Mouse (Mus musculus) testis, adult 2 months (tissue): ENCODE data around the gene Apool. TPM values are rescaled to one million over a fixed set of nuclear protein-coding genes. Genes with fewer than 3 reads are reported as not detected.
"Not testable (repeated sequence)": the region's sequence is repeated elsewhere in the genome, so short reads cannot be mapped to it uniquely, and the experiment has no call there.

Source experiments
- H3K27ac ChIP-seq: fragments of 200-500 bp; 2 replicates; pipeline ENCODE4 v1.5.1; 2012; ENCODE audit warnings: low read depth, low read length; ENCODE audit not compliant: control insufficient read depth, insufficient read depth
- H3K27me3 ChIP-seq: fragments of 200-500 bp; 2 replicates; pipeline ENCODE4 v1.6.1; 2012; ENCODE audit warnings: mild to moderate bottlenecking, low read length, moderate library complexity; ENCODE audit not compliant: control insufficient read depth, insufficient read depth
- H3K36me3 ChIP-seq: fragments of 200-500 bp; 2 replicates; pipeline ENCODE4 v1.6.1; 2012; ENCODE audit warnings: mild to moderate bottlenecking, low read length; ENCODE audit not compliant: control insufficient read depth, insufficient read depth
- H3K4me1 ChIP-seq: fragments of 200-500 bp; 2 replicates; pipeline ENCODE4 v1.6.1; 2012; ENCODE audit warnings: low read length; ENCODE audit not compliant: control insufficient read depth, insufficient read depth
- H3K4me3 ChIP-seq: fragments of 200-500 bp; 2 replicates; pipeline ENCODE4 v1.5.1; 2012; ENCODE audit warnings: low read depth, mild to moderate bottlenecking, low read length, moderate library complexity, mixed read lengths; ENCODE audit not compliant: control insufficient read depth
- CTCF ChIP-seq: fragments of 200-500 bp; IDR thresholded peaks from 2 replicates; pipeline ENCODE4 v1.5.1; 2012; ENCODE audit warnings: low read depth, mild to moderate bottlenecking, inconsistent platforms, low read length, moderate library complexity; ENCODE audit not compliant: control insufficient read depth, insufficient read depth, insufficient replicate concordance
- POLR2A ChIP-seq: fragments of 200-500 bp; IDR thresholded peaks from 2 replicates; pipeline ENCODE4 v1.6.1; 2012; ENCODE audit warnings: low read depth, mild to moderate bottlenecking, inconsistent platforms, low read length, moderate library complexity; ENCODE audit not compliant: control insufficient read depth
- polyA plus RNA-seq: library from polyadenylated mRNA; depleted of rRNA; stranded (reverse); fragments of >200 nt; gene quantifications from 2 replicates; pipeline ENCODE4 v1.2.3, GENCODE M21; 2012; rRNA removed

Apool gene
- polyA plus RNA-seq, 1 experiment, result 1.1 TPM

- Histone ChIP-seq H3K27ac (no peak overlapping the region), H3K27me3 (no peaks in the 10 kb centered on the region), H3K36me3 (no peaks in the 10 kb centered on the region), H3K4me3 (no peak overlapping the region), H3K4me1 (no peaks in the 10 kb centered on the region)
- TF ChIP-seq POLR2A (no peak), CTCF (no peak)
Measured at GRCm38 (mm10) chrX:112348395-112348791, 37.3 kb downstream of the Apool start.

DNA sequence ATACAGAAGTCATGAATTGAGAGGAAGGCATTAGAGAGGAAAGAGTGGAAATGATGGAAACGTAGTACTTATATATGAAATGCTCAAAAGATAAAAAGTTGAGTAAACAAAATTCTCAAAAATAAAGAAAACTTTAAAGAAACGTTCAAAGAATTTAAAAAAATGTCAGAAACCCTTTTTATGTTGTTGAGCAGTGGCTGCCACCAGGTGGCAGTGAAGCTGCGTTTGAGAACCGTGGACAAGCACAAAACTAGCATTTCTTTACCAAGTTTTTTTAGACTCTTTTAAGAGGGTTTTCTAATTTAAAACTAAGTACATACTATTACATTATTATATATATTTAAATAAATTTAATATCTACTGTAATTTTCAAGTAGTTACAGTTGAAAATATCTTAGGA, 57.3 kb downstream of the Apool start:
- no peaks in the 10 kb centered on the region for H3K27me3 ChIP-seq
- no peak overlapping the region for H3K27ac ChIP-seq
- no peak overlapping the region for H3K4me3 ChIP-seq
- TF ChIP-seq CTCF (no peak), POLR2A (no peak)
- H3K4me1 ChIP-seq, result no peaks in the 10 kb centered on the region
- H3K36me3 ChIP-seq, result no peaks in the 10 kb centered on the region

DNA sequence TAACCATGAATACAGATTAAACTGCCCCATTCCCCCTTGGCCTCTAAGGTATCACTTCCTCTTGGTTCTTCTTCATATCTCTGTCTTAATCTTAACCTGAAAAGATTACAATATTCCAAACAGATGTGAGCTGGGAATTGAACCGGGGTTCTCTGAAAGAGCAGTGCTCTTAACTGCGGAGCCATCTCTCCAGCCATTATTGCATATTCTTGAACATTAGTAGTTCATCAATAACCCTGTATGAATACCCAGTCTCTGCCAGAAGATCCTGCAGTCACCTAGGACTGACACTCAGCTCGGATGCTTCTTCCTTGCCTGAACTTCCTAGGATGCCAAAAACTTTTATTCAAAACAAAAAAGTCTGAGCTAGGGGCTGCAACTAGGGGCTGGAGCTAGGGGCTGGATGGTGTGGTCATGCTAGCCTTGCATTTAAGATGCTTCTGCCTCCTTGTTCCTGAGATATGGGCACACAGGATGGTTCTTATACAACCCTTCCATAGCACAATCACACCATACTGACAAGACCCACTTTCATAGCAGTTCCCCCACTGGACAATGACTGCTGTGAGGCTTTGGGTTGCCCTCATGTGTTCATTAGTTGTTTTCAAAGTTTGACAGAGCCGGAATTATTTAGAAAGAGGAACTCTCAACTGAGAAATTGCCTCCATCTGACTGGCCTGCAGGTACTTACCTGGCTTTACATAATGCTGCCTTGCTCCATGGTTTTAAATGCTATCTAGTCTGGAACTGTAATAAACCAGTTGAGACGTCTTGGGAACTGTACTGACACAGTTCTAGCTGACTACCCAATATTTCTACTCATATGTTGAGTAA, 59.7 kb downstream of the Apool start:
- H3K4me1 ChIP-seq, H3K36me3 ChIP-seq, H3K27me3 ChIP-seq, H3K4me3 ChIP-seq, H3K27ac ChIP-seq: not testable (repeated sequence)

GRCm38 (mm10) chrX:112406679-112407078, 95.5 kb downstream of the Apool start, which contains the start of gene Satl1:
TSS of gene Satl1 (minus strand) at chrX:112406779.
- Histone ChIP-seq H3K4me1 (no peaks in the 10 kb centered on the region), H3K27me3 (no peaks in the 10 kb centered on the region), H3K4me3 (peak within 1 kb of the TSS; percentile 66), H3K36me3 (no peaks in the 10 kb centered on the region), H3K27ac (peak within 1 kb of the TSS; percentile 83)
- TF ChIP-seq POLR2A (no peak), CTCF (no peak)

DNA sequence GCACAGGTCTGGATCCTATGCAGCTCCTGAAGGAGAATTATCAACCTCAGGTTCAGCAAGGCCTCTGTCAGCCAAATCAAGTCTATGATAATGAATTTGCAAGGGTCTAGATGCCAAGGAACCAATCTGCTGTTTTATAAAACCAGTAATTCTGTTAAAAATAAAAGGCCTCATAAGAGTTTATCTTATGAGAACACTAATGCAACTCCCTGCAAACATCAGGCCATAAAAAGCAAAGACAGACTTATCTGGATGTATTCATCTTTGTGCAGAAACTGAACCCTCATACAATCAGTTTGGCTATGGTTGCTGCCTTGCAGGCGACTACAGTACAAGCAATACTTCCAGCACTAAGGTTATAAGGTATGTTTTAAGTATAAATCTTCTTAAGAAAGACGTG, 101.2 kb downstream of the Apool start:
- H3K4me3 ChIP-seq, result no peak overlapping the region
- no peaks in the 10 kb centered on the region for H3K4me1 ChIP-seq
- H3K36me3 ChIP-seq, result no peaks in the 10 kb centered on the region
- no peak for TF ChIP-seq CTCF
- TF ChIP-seq POLR2A, result no peak
- no peaks in the 10 kb centered on the region for H3K27me3 ChIP-seq
- no peak overlapping the region for H3K27ac ChIP-seq

Other genes with a start within 250 kb of the Apool start
- 2.1 and 2.5 TPM in 2 replicates for gene 4933403O08Rik, start 72.3 kb upstream of the Apool start, polyA plus RNA-seq
- gene Satl1, start 95.4 kb downstream of the Apool start, polyA plus RNA-seq, result 22.1 and 23.6 TPM in 2 replicates
- gene 2010106E10Rik, start 183.9 kb downstream of the Apool start, polyA plus RNA-seq, result not detected in 2 replicates